Mouse (Mus musculus) MEL (cell line): ENCODE data around the gene Slc5a10. TPM values are rescaled to one million over a fixed set of nuclear protein-coding genes. Genes with fewer than 3 reads are reported as not detected.
A peak's percentile ranks its signal among the peaks of the same experiment; 100 is the strongest.

Source experiments
- DNase-seq: peaks from one replicate; pipeline ENCODE4 v3.0.0; 2011; ENCODE audit warnings: low read depth, low spot score
- H3K27ac ChIP-seq: 2 replicates; pipeline ENCODE4 v1.5.1; 2012; ENCODE audit warnings: low read depth, mild to moderate bottlenecking, control low read depth, low read length, moderate library complexity; ENCODE audit not compliant: control insufficient read depth
- H3K27me3 ChIP-seq, 2 experiments: fragments of 150-350 bp in 1 of 2; sonication (generic) in 1 of 2; 2 replicates each; pipeline ENCODE4 v1.6.1; 2012; ENCODE audit warnings: low read length in 2 of 2, mild to moderate bottlenecking in 2 of 2, improper control_type of control experiment in 1 of 2, moderate library complexity in 1 of 2; ENCODE audit not compliant: insufficient read depth in 2 of 2, control insufficient read depth in 1 of 2
- H3K36me3 ChIP-seq, 2 experiments: 2 replicates each; pipeline ENCODE4 v1.6.1; 2012 to 2014; ENCODE audit warnings: low read length in 2 of 2, improper control_type of control experiment in 1 of 2, inconsistent platforms in 1 of 2, mild to moderate bottlenecking in 1 of 2; ENCODE audit not compliant: insufficient read depth in 2 of 2, control insufficient read depth in 1 of 2
- H3K4me1 ChIP-seq, 2 experiments: fragments of 150-350 bp in 1 of 2; sonication (generic) in 1 of 2; 2 replicates each; pipeline ENCODE4 v1.6.1; 2012; ENCODE audit warnings: low read length in 2 of 2, improper control_type of control experiment in 1 of 2, mild to moderate bottlenecking in 1 of 2; ENCODE audit not compliant: insufficient read depth in 2 of 2, control insufficient read depth in 1 of 2
- H3K4me3 ChIP-seq, 2 experiments: fragments of 150-350 bp in 1 of 2; sonication (generic) in 1 of 2; 2 replicates each; pipeline ENCODE4 v1.5.1; 2012; ENCODE audit warnings: low read depth in 2 of 2, low read length in 2 of 2, mild to moderate bottlenecking in 2 of 2, moderate library complexity in 2 of 2, control low read depth in 1 of 2, improper control_type of control experiment in 1 of 2; ENCODE audit not compliant: control insufficient read depth in 1 of 2, insufficient read depth in 1 of 2
- H3K79me2 ChIP-seq: 2 replicates; pipeline ENCODE4 v1.6.1; 2012; ENCODE audit warnings: mild to moderate bottlenecking, low read length, moderate library complexity; ENCODE audit not compliant: control insufficient read depth, poor library complexity, insufficient read depth
- H3K9ac ChIP-seq: 2 replicates; pipeline ENCODE4 v1.6.1; 2012; ENCODE audit warnings: low read depth, mild to moderate bottlenecking, control low read depth, low read length, moderate library complexity; ENCODE audit not compliant: control insufficient read depth, poor library complexity, severe bottlenecking
- H3K9me3 ChIP-seq: fragments of 150-350 bp; sonication (generic); replicated peaks from 2 replicates; pipeline ENCODE4 v1.6.1; 2012; ENCODE audit warnings: mild to moderate bottlenecking, low read length, improper control_type of control experiment, moderate library complexity; ENCODE audit not compliant: insufficient read depth
- BHLHE40 ChIP-seq: IDR thresholded peaks from 2 replicates; pipeline ENCODE4 v1.6.1; 2012; ENCODE audit warnings: low read depth, mild to moderate bottlenecking, inconsistent platforms, low read length, improper control_type of control experiment, borderline replicate concordance
- CTCF ChIP-seq, 3 experiments: IDR thresholded peaks in 2 of 3; conservative IDR thresholded peaks in 1 of 3; 2 replicates each; pipeline ENCODE4 v1.5.1; 2011 to 2012; ENCODE audit warnings: low read length in 3 of 3, low read depth in 2 of 3, mild to moderate bottlenecking in 2 of 3, improper control_type of control experiment in 1 of 3, inconsistent platforms in 1 of 3, mixed read lengths in 1 of 3, moderate library complexity in 1 of 3; ENCODE audit not compliant: control insufficient read depth in 1 of 3, insufficient read depth in 1 of 3, poor library complexity in 1 of 3, severe bottlenecking in 1 of 3
- ELF1 ChIP-seq: IDR thresholded peaks from 2 replicates; pipeline ENCODE4 v1.6.1; 2014; ENCODE audit warnings: low read depth, mild to moderate bottlenecking, inconsistent platforms, low read length, improper control_type of control experiment, moderate library complexity
- GABPA ChIP-seq: IDR thresholded peaks from 2 replicates; pipeline ENCODE4 v1.6.1; 2012; ENCODE audit warnings: low read depth, mild to moderate bottlenecking, inconsistent platforms, low read length, improper control_type of control experiment, moderate library complexity
- GATA1 ChIP-seq: IDR thresholded peaks from 2 replicates; pipeline ENCODE4 v1.6.1; 2011; ENCODE audit warnings: low read depth, low read length, improper control_type of control experiment
- JUND ChIP-seq: IDR thresholded peaks from 2 replicates; pipeline ENCODE4 v1.6.1; 2011; ENCODE audit warnings: low read depth, mild to moderate bottlenecking, improper control_type of control experiment, low read length
- KAT2A ChIP-seq: conservative IDR thresholded peaks from 2 replicates; pipeline ENCODE4 v1.6.1; 2012; ENCODE audit warnings: low read depth, low read length, improper control_type of control experiment, inconsistent platforms
- MAX ChIP-seq: IDR thresholded peaks from 2 replicates; pipeline ENCODE4 v1.6.1; 2011; ENCODE audit warnings: low read length, improper control_type of control experiment
- MYB ChIP-seq: IDR thresholded peaks from 2 replicates; pipeline ENCODE4 v1.6.1; 2011; ENCODE audit warnings: mild to moderate bottlenecking, low read depth, low read length, improper control_type of control experiment
- NELFE ChIP-seq: IDR thresholded peaks from 2 replicates; pipeline ENCODE4 v1.6.1; 2011; ENCODE audit warnings: low read depth, low read length, improper control_type of control experiment
- NRF1 ChIP-seq: IDR thresholded peaks from 2 replicates; pipeline ENCODE4 v1.6.1; 2014; ENCODE audit warnings: low read depth, mild to moderate bottlenecking, inconsistent platforms, low read length, improper control_type of control experiment, moderate library complexity; ENCODE audit not compliant: poor library complexity, insufficient read depth, severe bottlenecking
- POLR2AphosphoS5 ChIP-seq: IDR thresholded peaks from 2 replicates; pipeline ENCODE4 v1.6.1; 2012; ENCODE audit warnings: low read depth, borderline replicate concordance, mild to moderate bottlenecking, inconsistent platforms, low read length, moderate library complexity, mixed read lengths
- RCOR1 ChIP-seq: IDR thresholded peaks from 2 replicates; pipeline ENCODE4 v1.6.1; 2012; ENCODE audit warnings: low read depth, mild to moderate bottlenecking, inconsistent platforms, low read length, improper control_type of control experiment
- SIN3A ChIP-seq: IDR thresholded peaks from 2 replicates; pipeline ENCODE4 v1.6.1; 2012; ENCODE audit warnings: low read length, improper control_type of control experiment, inconsistent platforms
- TAL1 ChIP-seq: IDR thresholded peaks from 2 replicates; pipeline ENCODE4 v1.6.1; 2012; ENCODE audit warnings: mild to moderate bottlenecking, inconsistent platforms, low read length, moderate library complexity, mixed read lengths
- TBP ChIP-seq: IDR thresholded peaks from 2 replicates; pipeline ENCODE4 v1.8.0; 2011; ENCODE audit warnings: low read depth, low read length, improper control_type of control experiment
- UBTF ChIP-seq: IDR thresholded peaks from 2 replicates; pipeline ENCODE4 v1.6.1; 2012; ENCODE audit warnings: low read depth, mild to moderate bottlenecking, inconsistent platforms, low read length, improper control_type of control experiment, moderate library complexity, borderline replicate concordance; ENCODE audit not compliant: insufficient read depth
- ZNF384 ChIP-seq: IDR thresholded peaks from 2 replicates; pipeline ENCODE4 v1.6.1; 2012; ENCODE audit warnings: low read depth, mild to moderate bottlenecking, inconsistent platforms, low read length, improper control_type of control experiment
- polyA plus RNA-seq, 2 experiments: library from polyadenylated mRNA; stranded (reverse) in 1 of 2; unstranded in 1 of 2; fragments of >175 nt in 1 of 2; fragments of >200 nt in 1 of 2; gene quantifications; 2 replicates each; pipeline versions ENCODE4 v1.2.1 to v1.2.4; 2012; ENCODE audit warnings: low replicate concordance in 2 of 2, low read depth in 1 of 2; ENCODE audit not compliant: insufficient read length in 2 of 2, insufficient read depth in 1 of 2, missing spikeins in 1 of 2
- total RNA-seq: library from RNA; depleted of rRNA; stranded (reverse); fragments of 300-350 nt; gene quantifications from 2 replicates; pipeline ENCODE4 v1.2.3, GENCODE M21; 2012

Slc5a10 gene
- total and polyA plus RNA-seq, 3 experiments = 0.08 TPM; not detected in 2

- TF ChIP-seq NRF1 (no peak), POLR2AphosphoS5 (no peak), MAX (no peak), CTCF (IDR thresholded peaks at IDR 0.05 in 2 of 3, conservative IDR thresholded peaks at IDR 0.05 in 1 of 3; ENCODE audit: control insufficient read depth in 1 of 3, insufficient read depth in 1 of 3, low read depth in 2 of 3, low read length in 3 of 3, poor library complexity in 1 of 3, severe bottlenecking in 1 of 3) (no peak), BHLHE40 (no peak), MYB (no peak), RCOR1 (no peak), TBP (no peak), TAL1 (no peak), SIN3A (no peak), UBTF (no peak), GABPA (no peak), NELFE (no peak), ZNF384 (no peak), JUND (no peak), ELF1 (no peak), GATA1 (no peak), KAT2A (no peak)
- TF ChIP-seq, all 39 proteins: peak for 0
These were observed 25.2 kb upstream of the Slc5a10 start for GRCm38 (mm10) chr11:61745781-61746180.

DNA sequence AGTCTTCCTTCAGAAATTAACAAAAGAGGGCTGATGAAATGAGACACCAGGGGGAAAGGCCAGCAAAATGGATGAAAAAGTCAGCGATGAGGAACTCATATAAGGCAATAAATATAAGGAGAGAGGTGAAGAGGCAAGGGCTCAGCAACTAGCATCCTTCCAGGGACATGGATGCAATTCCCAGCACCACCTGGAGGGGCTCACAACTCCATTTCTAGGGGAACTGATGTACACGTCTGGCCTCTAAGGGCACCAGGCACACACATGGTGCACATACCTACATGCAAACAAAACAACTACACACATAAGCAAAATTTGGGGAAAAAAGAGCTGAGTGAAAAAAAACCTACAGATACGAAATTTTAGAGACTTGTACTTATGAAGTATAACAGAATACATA, 23.8 kb upstream of the Slc5a10 start:
- Histone ChIP-seq H3K4me1 (no peaks in the 10 kb centered on the region), H3K4me3 (no peak overlapping the region), H3K27me3 (no peaks in the 10 kb centered on the region), H3K9me3 (no peaks in the 10 kb centered on the region), H3K27ac (no peak overlapping the region), H3K79me2 (no peaks in the 10 kb centered on the region), H3K9ac (no peak overlapping the region), H3K36me3 (peaks cover 0 to 2% of the 10 kb centered on the region in 2 experiments; a peak in 1 of 4 replicates)
- DNase-seq = peak; percentile 33
- TF ChIP-seq GABPA (no peak), CTCF (IDR thresholded peaks at IDR 0.05 in 2 of 3, conservative IDR thresholded peaks at IDR 0.05 in 1 of 3; ENCODE audit: control insufficient read depth in 1 of 3, insufficient read depth in 1 of 3, low read depth in 2 of 3, low read length in 3 of 3, poor library complexity in 1 of 3, severe bottlenecking in 1 of 3) (peak; percentile 6 to 34 (median 27); a peak in 4 of 6 replicates)

More at GRCm38 (mm10) chr11:61745781-61746180, 25.2 kb upstream of the Slc5a10 start:
- Histone ChIP-seq H3K9me3 (no peaks in the 10 kb centered on the region), H3K36me3 (peaks cover 0 to 2% of the 10 kb centered on the region in 2 experiments; a peak in 2 of 4 replicates), H3K9ac (no peak overlapping the region), H3K27me3 (no peaks in the 10 kb centered on the region), H3K79me2 (no peaks in the 10 kb centered on the region), H3K4me3 (no peak overlapping the region), H3K4me1 (no peaks in the 10 kb centered on the region), H3K27ac (no peak overlapping the region)
- DNase-seq = no peak
